Mouse (Mus musculus) inflammation-experienced regulatory T-cells, adult 6 months (primary cell): ENCODE results near the gene Capns1. TPM values are rescaled to one million over a fixed set of nuclear protein-coding genes. Genes with fewer than 3 reads are reported as not detected.
"Not testable (repeated sequence)": the region's sequence is repeated elsewhere in the genome, so short reads cannot be mapped to it uniquely, and the experiment has no call there.

Experiments
- ATAC-seq: one replicate; pipeline ENCODE4 v1.8.0; 2017
- polyA plus RNA-seq, 3 experiments: library from polyadenylated mRNA; unstranded; fragments of 100-300 nt; shearing (Covaris generic); gene quantifications; one replicate each; pipeline ENCODE4 v1.2.1; 2017

Capns1 gene
- polyA plus RNA-seq = 10 to 100 TPM; 66.6 to 74.8 (median 71.1) TPM

GRCm38 (mm10) chr7:30198481-30198971 is at the start of gene Capns1:
Gene Capns1 (minus strand): TSS chr7:30198811.
- ATAC-seq = peak; percentile 50

GRCm38 (mm10) chr7:30237374-30237773 is 38.8 kb upstream of the Capns1 start:
- ATAC-seq = not testable (repeated sequence)

- no peak for ATAC-seq
Observed at GRCm38 (mm10) chr7:30235625-30236024, 37.0 kb upstream of the Capns1 start, which contains the start of gene Ovol3. Gene Ovol3 (minus strand): TSS chr7:30235725.

- ATAC-seq = no peak
Observed at GRCm38 (mm10) chr7:30235091-30235490, 36.5 kb upstream of the Capns1 start.

- ATAC-seq = no peak
Observed at GRCm38 (mm10) chr7:30234276-30234858, 35.8 kb upstream of the Capns1 start.

GRCm38 (mm10) chr7:30233387-30233786 is 34.8 kb upstream of the Capns1 start:
- ATAC-seq = no peak

GRCm38 (mm10) chr7:30232631-30233148 is 34.1 kb upstream of the Capns1 start:
- ATAC-seq = no peak

- peak; percentile 95 for ATAC-seq
Observed at GRCm38 (mm10) chr7:30231669-30232454, 33.3 kb upstream of the Capns1 start, which contains the start of the genes Polr2i and Tbcb. Gene Polr2i (plus strand): TSS chr7:30231948. Gene Tbcb (minus strand): TSS chr7:30232272.

GRCm38 (mm10) chr7:30231328-30231668 is 32.7 kb upstream of the Capns1 start:
- no peak for ATAC-seq

GRCm38 (mm10) chr7:30224206-30224605 is 25.6 kb upstream of the Capns1 start:
- ATAC-seq = no peak

GRCm38 (mm10) chr7:30222205-30222604 is 23.6 kb upstream of the Capns1 start:
- ATAC-seq = no peak

GRCm38 (mm10) chr7:30221433-30221832 is 22.8 kb upstream of the Capns1 start:
- ATAC-seq = no peak

- peak; percentile 8 for ATAC-seq
Observed at GRCm38 (mm10) chr7:30220008-30220356, 21.4 kb upstream of the Capns1 start.

- peak; percentile 54 for ATAC-seq
Observed at GRCm38 (mm10) chr7:30219293-30220007, 20.8 kb upstream of the Capns1 start.

GRCm38 (mm10) chr7:30217277-30217676 is 18.7 kb upstream of the Capns1 start:
- ATAC-seq = no peak

GRCm38 (mm10) chr7:30216723-30217151 is 18.1 kb upstream of the Capns1 start:
- peak; percentile 68 for ATAC-seq

- no peak for ATAC-seq
Observed at GRCm38 (mm10) chr7:30215875-30216274, 17.3 kb upstream of the Capns1 start.

GRCm38 (mm10) chr7:30213881-30214280 is 15.3 kb upstream of the Capns1 start:
- no peak for ATAC-seq

- ATAC-seq = no peak
Observed at GRCm38 (mm10) chr7:30211025-30211424, 12.4 kb upstream of the Capns1 start.

- not testable (repeated sequence) for ATAC-seq
Observed at GRCm38 (mm10) chr7:30206364-30206763, 7.8 kb upstream of the Capns1 start.

GRCm38 (mm10) chr7:30205383-30205782 is 6.8 kb upstream of the Capns1 start:
- peak; percentile 75 for ATAC-seq

- ATAC-seq = no peak
Observed at GRCm38 (mm10) chr7:30204380-30204779, 5.8 kb upstream of the Capns1 start.
